Mouse (Mus musculus) cerebellum, adult 2 months (tissue): Measurements from ENCODE around the gene Dhx30. TPM values are rescaled to one million over a fixed set of nuclear protein-coding genes. Genes with fewer than 3 reads are reported as not detected.

Experiments used
- DNase-seq, 2 experiments: peaks; one replicate each; pipeline ENCODE4 v3.0.0; 2021
- H3K27ac ChIP-seq: fragments of 200-500 bp; 2 replicates; pipeline ENCODE4 v1.5.1; 2012; ENCODE audit warnings: low read length, control low read depth, inconsistent platforms; ENCODE audit not compliant: insufficient read depth
- H3K27me3 ChIP-seq: fragments of 200-500 bp; 2 replicates; pipeline ENCODE4 v1.6.1; 2012; ENCODE audit warnings: inconsistent platforms, mild to moderate bottlenecking, low read length, moderate library complexity; ENCODE audit not compliant: control insufficient read depth, insufficient read depth
- H3K4me1 ChIP-seq: fragments of 200-500 bp; 2 replicates; pipeline ENCODE4 v1.6.1; 2011; ENCODE audit warnings: low read length; ENCODE audit not compliant: control insufficient read depth, insufficient read depth
- H3K4me3 ChIP-seq: fragments of 200-500 bp; replicated peaks from 2 replicates; pipeline ENCODE3; 2011; ENCODE audit warnings: mild to moderate bottlenecking, low read depth, low read length, control low read depth; ENCODE audit not compliant: insufficient read depth
- CTCF ChIP-seq: fragments of 200-500 bp; IDR thresholded peaks from 2 replicates; pipeline ENCODE4 v1.5.1; 2011; ENCODE audit warnings: low read depth, mild to moderate bottlenecking, control low read depth, low read length, moderate library complexity, borderline replicate concordance; ENCODE audit not compliant: insufficient read depth
- POLR2A ChIP-seq: fragments of 200-500 bp; IDR thresholded peaks from 2 replicates; pipeline ENCODE4 v1.6.1; 2011; ENCODE audit warnings: low read length, control low read depth, borderline replicate concordance; ENCODE audit not compliant: insufficient read depth
- WGBS: fragments of 180-500 bp; shearing (Covaris S2); methylation state at CpG from one replicate; pipeline ENCODE4 v1.1.7; 2018; 5-methylcytosine and 5-hydroxymethylcytosine counted together
- polyA plus RNA-seq: library from polyadenylated mRNA; depleted of rRNA; stranded (reverse); fragments of >200 nt; gene quantifications from 2 replicates; pipeline ENCODE4 v1.2.3, GENCODE M21; 2012; rRNA removed

Dhx30 gene
- polyA plus RNA-seq, 1 experiment = 155 TPM

DNA sequence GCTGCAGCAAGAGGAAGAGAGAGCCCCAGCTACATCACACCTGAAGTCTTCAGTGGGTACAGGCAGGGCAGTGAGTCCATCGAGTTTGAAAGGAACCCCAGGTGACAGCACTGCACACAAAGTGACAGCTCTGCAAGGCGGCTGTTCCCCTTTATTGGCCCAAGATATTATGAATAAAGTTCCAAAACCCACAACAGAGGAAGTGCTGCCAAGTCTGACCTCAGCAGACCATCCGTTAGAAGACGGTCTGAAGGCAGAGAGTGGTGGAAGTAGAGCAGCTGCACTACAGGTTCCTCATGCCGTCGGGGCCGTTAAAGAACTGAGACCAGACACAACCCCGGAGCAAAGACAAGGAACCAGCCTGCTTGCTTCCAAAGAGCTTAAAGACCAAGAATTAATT, 79.7 kb downstream of the Dhx30 start:
- H3K27ac ChIP-seq = no peak overlapping the region
- no peak overlapping the region for H3K4me3 ChIP-seq

GRCm38 (mm10) chr9:110035091-110035490, 82.5 kb downstream of the Dhx30 start:
- 79% methylated on average over 4 of the region's 4 CpGs for WGBS
- DNase-seq = no peak

More for the DNA sequence above, 79.7 kb downstream of the Dhx30 start:
- TF ChIP-seq CTCF (no peak), POLR2A (no peak)
- DNase-seq = no peak
- 66% methylated on average over 8 of the region's 8 CpGs for WGBS
- H3K27me3 ChIP-seq = no peaks in the 10 kb centered on the region
- H3K4me1 ChIP-seq = no peaks in the 10 kb centered on the region

More at GRCm38 (mm10) chr9:110035091-110035490, 82.5 kb downstream of the Dhx30 start:
- H3K27ac ChIP-seq = no peak overlapping the region
- no peaks in the 10 kb centered on the region for H3K4me1 ChIP-seq
- H3K27me3 ChIP-seq = no peaks in the 10 kb centered on the region
- no peak overlapping the region for H3K4me3 ChIP-seq
- TF ChIP-seq CTCF = no peak
- no peak for TF ChIP-seq POLR2A

Other genes with a start within 250 kb of the Dhx30 start
- 9.2 and 9.6 TPM in 2 replicates for gene Cdc25a, start 242.3 kb downstream of the Dhx30 start, polyA plus RNA-seq
- 559 and 576 TPM in 2 replicates for gene Map4, start 186.4 kb downstream of the Dhx30 start, polyA plus RNA-seq
- gene Smarcc1, start 122 bp downstream of the Dhx30 start, polyA plus RNA-seq = 21.7 and 23.1 TPM in 2 replicates
- gene Cspg5, start 126.0 kb upstream of the Dhx30 start, polyA plus RNA-seq = 118 and 124 TPM in 2 replicates
- gene Elp6, start 187.3 kb upstream of the Dhx30 start, polyA plus RNA-seq = 24.7 and 26.0 TPM in 2 replicates
- gene Scap, start 215.5 kb upstream of the Dhx30 start, polyA plus RNA-seq = 45.8 and 46.0 TPM in 2 replicates